Mouse (Mus musculus): ENCODE measurements around the gene Rimklb.

DNA sequence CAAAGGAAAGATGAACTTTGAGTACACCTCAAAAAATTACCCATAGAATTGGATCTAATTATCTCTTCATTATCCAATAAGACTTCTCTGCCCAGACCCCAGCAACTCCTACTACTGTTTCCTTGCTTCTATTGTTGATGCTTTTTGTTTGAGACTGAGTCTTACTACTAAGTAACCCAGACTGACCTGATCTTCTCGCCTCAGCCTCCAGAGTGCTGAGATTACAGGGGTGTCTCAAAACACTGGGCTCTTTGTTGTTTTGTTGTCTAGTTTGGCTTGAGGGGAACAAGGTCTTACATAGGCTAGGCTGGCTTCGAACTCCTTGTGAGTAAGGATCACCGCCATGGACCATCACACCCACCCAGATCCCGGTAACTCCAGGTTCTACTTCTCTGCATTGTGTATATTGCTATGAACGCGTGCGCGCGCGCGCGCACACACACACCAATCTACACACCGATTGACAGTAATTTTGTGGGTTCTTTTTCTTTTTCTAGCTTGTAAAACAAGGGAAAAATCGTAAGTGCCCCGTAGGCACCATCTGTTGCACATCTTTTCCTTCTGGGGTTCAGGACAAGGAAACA, 7.5 kb downstream of the Rimklb start:
- no peak for TF ChIP-seq CTCF (IDR thresholded peaks at IDR 0.05)
- no peak for TF ChIP-seq POLR2A (IDR thresholded peaks at IDR 0.05; ENCODE audit: insufficient read depth, low read depth, low read length)
